Mouse (Mus musculus) fat pad, adult 2 months (tissue): ENCODE results near the gene Irf2bpl.

ENCODE experiments used
- DNase-seq: peaks from one replicate; pipeline ENCODE4 v3.0.0-alpha.2; 2011; ENCODE audit warnings: low read depth, low spot score; ENCODE audit errors: extremely low read depth

The Irf2bpl gene

DNA sequence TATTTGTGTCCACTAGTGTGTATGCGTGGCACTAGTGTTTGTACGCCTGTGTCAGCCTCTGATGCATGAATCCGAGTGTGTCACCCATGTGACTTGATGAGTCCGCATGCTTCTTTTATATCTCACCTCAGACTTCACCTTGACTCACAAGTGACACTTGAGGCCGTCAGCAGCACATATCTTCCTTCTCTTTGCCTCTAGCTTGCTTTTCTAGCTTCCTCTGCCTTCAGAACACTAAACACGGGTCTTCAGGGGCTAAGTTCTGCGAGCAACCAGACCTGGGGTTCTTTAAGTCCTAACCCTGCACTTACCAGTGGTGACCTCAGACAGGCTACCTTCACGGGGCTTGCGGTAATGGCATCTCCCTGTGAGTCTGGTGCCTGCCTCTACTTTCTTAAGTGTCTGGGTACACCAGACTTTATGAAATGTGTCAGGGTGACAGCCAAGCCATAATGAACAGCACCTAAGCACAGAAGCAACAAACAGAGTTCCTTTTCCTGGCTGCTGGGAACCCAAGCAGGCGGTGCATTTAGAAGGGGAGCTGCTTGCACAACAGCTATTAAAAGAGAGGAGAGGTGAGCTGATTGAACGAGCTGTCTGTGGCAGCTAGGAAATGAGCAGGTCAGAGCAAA, 51.9 kb downstream of the Irf2bpl start:
- no peak for DNase-seq

- DNase-seq: no peak
Observed at GRCm38 (mm10) chr12:86831591-86832550, 52.7 kb downstream of the Irf2bpl start.
